Mouse (Mus musculus) spleen, adult 12 weeks (tissue): ENCODE results near the gene 1700029P11Rik.
A peak's percentile ranks its signal among the peaks of the same experiment; 100 is the strongest.

Experiments used
- DNase-seq: peaks from one replicate; pipeline ENCODE4 v3.0.0; 2022; ENCODE audit warnings: low spot score

1700029P11Rik gene

DNA sequence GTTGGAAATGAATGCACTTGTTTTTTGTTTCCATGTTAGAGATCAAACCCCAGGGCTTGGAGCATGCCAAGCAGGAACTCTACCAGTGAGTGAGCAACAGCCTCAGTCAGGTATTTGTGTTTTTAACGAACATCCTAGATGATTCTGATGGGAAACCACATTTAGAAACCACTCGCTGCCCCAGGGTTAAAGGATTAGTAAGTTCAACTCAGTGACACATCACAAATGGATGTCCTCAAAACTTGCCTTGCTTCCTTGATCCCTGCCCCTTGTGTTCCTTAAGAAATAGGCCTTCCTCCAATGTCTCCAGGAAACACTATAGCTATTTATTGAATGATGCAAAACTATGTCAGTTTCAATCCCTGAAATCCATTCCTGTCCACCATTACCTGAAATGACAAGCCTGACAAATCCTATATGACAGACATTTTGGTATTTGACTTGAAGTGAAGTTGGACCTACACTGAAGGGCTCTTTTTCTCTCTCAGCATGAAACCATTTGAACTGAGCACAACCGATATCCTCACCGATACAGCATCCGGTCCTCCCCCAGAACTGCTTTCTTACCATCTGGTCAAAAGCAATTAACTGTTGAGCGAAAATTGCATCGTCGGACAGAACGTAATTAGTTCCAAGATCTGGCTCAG, 34.5 kb downstream of the 1700029P11Rik start:
- DNase-seq, result no peak

DNA sequence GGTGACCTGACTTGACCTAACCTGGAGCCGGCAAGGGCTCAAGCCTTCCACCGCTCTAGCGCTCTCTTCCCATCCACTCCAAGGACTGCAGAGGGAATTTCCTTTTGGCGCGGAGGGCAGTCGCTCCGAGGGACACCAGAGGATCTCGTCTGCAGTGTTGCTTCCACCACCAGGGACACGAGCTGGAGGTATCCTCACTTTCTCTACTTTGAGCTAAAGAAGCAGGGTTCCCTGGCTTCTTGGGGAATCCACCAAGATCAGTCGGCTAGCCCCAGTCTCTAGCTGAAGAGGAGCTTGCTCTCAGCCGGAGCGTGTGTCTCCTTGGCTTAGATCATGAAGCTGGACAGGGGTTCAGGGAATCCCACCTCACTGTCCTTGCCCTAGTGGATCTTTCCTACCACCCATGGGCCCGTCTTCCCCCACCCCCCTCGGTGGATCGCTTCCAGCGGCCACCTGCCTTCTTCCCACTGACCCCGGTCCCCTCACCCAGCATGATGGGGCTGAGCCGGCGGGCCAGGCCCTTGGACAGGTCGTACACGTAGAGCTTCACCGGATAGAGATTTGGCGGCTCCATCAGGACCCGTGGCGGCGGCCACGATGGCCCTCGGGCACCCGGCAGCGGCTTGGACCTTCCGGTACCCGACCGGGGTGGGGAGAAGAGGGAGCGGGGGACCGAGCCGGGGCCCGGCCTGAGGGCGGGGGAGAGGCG, 35.2 kb downstream of the 1700029P11Rik start:
- DNase-seq, result peak; percentile 27

DNA sequence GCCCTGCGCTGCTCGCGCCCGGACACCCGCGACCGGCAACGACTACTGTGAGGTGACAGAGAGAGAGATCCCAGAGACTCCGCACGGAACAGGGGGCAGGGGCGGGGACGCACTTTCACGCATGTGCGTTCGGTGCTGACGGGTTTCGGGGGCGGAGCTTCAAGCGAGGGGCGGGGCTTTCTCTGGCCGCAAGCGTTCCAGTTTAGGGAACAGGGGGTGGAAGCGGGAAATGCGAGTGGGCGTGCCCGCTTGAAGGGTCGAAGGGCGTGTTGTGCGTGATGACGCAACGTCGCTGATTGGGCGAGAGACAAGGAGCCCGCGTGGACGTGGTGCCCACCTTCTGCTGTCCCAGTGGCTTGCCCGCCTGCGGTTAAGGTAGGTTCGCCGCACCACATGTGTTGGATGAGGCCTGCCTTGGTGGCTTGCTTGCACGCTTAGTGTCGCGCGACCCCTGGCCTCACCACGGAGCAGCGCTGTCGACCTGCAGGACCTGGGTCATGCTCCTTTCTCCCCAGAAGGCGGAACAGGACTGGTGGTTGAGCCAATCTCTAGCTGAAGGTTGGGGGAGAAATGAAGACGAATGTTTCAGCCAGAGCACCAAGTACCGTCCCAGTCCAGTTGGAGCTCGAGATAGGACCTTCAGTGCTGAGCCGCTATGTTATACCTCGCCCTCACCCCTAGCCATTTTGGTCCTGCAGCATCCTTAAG, 35.9 kb downstream of the 1700029P11Rik start:
- peak; percentile 99 for DNase-seq

DNA sequence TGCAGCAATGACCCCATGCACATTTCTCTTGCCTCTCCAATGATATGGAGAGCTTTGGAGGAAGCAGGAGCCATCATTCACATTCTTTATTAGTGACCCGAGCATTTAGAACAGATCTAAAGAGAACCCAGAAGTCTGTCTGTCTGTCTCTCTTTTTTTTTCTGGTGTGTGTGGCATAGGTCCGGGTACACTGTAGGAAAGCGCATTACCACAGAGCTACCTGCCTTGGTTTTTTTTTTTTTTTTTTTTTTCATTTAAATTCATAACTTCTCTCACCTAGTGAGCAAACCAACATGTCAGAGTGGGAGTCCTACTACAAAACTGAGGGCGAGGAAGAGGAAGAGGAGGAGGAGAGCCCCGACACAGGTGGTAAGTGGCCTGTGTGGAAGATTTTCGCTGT, 36.5 kb downstream of the 1700029P11Rik start:
- DNase-seq, result no peak

GRCm38 (mm10) chr15:82017461-82017860, 37.1 kb downstream of the 1700029P11Rik start:
- no peak for DNase-seq

- no peak for DNase-seq
Measured at GRCm38 (mm10) chr15:82019288-82019687, 38.9 kb downstream of the 1700029P11Rik start.

- no peak for DNase-seq
Measured at GRCm38 (mm10) chr15:82022535-82023088, 42.3 kb downstream of the 1700029P11Rik start.

GRCm38 (mm10) chr15:82023965-82024635, 43.8 kb downstream of the 1700029P11Rik start:
- DNase-seq, result no peak

GRCm38 (mm10) chr15:82027276-82027675, 46.9 kb downstream of the 1700029P11Rik start:
- no peak for DNase-seq

DNA sequence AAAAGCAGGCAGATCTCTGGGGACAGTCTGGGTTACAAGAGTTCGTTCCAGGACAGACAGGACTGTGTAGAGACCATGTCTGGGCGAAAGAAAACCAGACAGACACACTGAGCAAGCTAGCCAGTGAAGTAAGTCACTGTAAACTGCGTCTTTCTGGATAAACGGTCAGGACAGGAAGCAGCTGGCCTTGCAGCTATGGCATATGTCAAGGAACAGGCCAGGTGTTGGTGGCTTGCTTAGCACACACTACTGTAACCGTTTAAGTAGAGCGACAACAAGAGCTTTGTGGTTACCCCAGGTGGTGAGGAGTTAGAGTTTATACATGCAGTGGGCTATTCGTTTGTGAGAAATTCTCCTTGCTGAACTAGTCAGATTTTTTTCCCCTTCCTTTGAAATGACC, 47.4 kb downstream of the 1700029P11Rik start:
- no peak for DNase-seq
